Mouse (Mus musculus) fibroblast of lung, adult 2 months (primary cell): Measurements from ENCODE around the gene Bmx.

ENCODE experiments used
- DNase-seq: peaks from one replicate; pipeline ENCODE4 v3.0.0-alpha.2; 2011; ENCODE audit warnings: low read depth

Bmx gene

GRCm38 (mm10) chrX:164175311-164175710 is 82.7 kb downstream of the Bmx start:
- no peak for DNase-seq

GRCm38 (mm10) chrX:164173880-164174279 is 84.1 kb downstream of the Bmx start:
- no peak for DNase-seq

- DNase-seq = no peak
Measured at GRCm38 (mm10) chrX:164171034-164171433, 87.0 kb downstream of the Bmx start.

GRCm38 (mm10) chrX:164164681-164165080 is 93.3 kb downstream of the Bmx start:
- DNase-seq = no peak

- no peak for DNase-seq
Measured at GRCm38 (mm10) chrX:164154594-164154993, 103.4 kb downstream of the Bmx start.

GRCm38 (mm10) chrX:164153606-164154005 is 104.4 kb downstream of the Bmx start:
- no peak for DNase-seq

- no peak for DNase-seq
Measured at GRCm38 (mm10) chrX:164152703-164153102, 105.3 kb downstream of the Bmx start.

GRCm38 (mm10) chrX:164145463-164146250 is 112.3 kb downstream of the Bmx start:
- DNase-seq = peak; percentile 2
